Mouse (Mus musculus) forebrain, postnatal 0 days (tissue): Measurements from ENCODE around the gene Cars2. TPM values are rescaled to one million over a fixed set of nuclear protein-coding genes. Genes with fewer than 3 reads are reported as not detected.
A peak's percentile ranks its signal among the peaks of the same experiment; 100 is the strongest.
"Not testable (repeated sequence)": the region's sequence is repeated elsewhere in the genome, so short reads cannot be mapped to it uniquely, and the experiment has no call there.

Experiments
- ATAC-seq: fragments of 200-750 bp; cut with Nextera tagmentation; 2 replicates; pipeline ENCODE4 v1.8.0; 2017; ENCODE audit warnings: mild to moderate bottlenecking, moderate library complexity
- DNase-seq: peaks from one replicate; pipeline ENCODE4 v3.0.0-alpha.2; 2015
- H3K27ac ChIP-seq: fragments of 300-500 bp; sonication (generic); 2 replicates; pipeline ENCODE4 v1.5.1; 2014; ENCODE audit warnings: low read depth, mild to moderate bottlenecking, antibody characterized with exemption, low read length, moderate library complexity, mixed read lengths
- H3K27me3 ChIP-seq: fragments of 300-500 bp; sonication (generic); 2 replicates; pipeline ENCODE4 v1.6.1; 2014; ENCODE audit warnings: mild to moderate bottlenecking, low read length, mixed read lengths; ENCODE audit not compliant: insufficient read depth
- H3K36me3 ChIP-seq: fragments of 300-500 bp; sonication (generic); 2 replicates; pipeline ENCODE4 v1.6.1; 2014; ENCODE audit warnings: mild to moderate bottlenecking, moderate library complexity; ENCODE audit not compliant: insufficient read depth
- H3K4me1 ChIP-seq: fragments of 300-500 bp; sonication (generic); 2 replicates; pipeline ENCODE4 v1.6.1; 2014; ENCODE audit warnings: antibody characterized with exemption; ENCODE audit not compliant: insufficient read depth
- H3K4me2 ChIP-seq: fragments of 300-500 bp; sonication (generic); 2 replicates; pipeline ENCODE4 v1.6.1; 2014; ENCODE audit warnings: low read depth, mild to moderate bottlenecking, moderate library complexity
- H3K4me3 ChIP-seq: fragments of 300-500 bp; sonication (generic); 2 replicates; pipeline ENCODE4 v1.5.1; 2014; ENCODE audit warnings: low read depth, low read length, mixed read lengths
- H3K9ac ChIP-seq: fragments of 300-500 bp; sonication (generic); 2 replicates; pipeline ENCODE4 v1.6.1; 2014; ENCODE audit warnings: mild to moderate bottlenecking
- H3K9me3 ChIP-seq: fragments of 300-500 bp; sonication (generic); 2 replicates; pipeline ENCODE4 v1.6.1; 2016; ENCODE audit warnings: low read length
- CTCF ChIP-seq: sonication (generic); IDR thresholded peaks from 2 replicates; pipeline ENCODE4 v1.5.1; 2016; ENCODE audit warnings: antibody characterized with exemption, control low read depth, low read depth
- WGBS: fragments of 180-500 bp; shearing (Covaris S2); extraction: QIAGEN DNeasy Blood & Tissue Kit; methylation state at CpG from one replicate; pipeline ENCODE4 v1.1.7; 2014; 5-methylcytosine and 5-hydroxymethylcytosine counted together
- polyA plus RNA-seq: library from polyadenylated mRNA; unstranded; fragments of >200 nt; fragmentation: Nextera tagmentation; extraction: Ambion mirVana; gene quantifications from 2 replicates; pipeline ENCODE4 v1.2.1, GENCODE M21; 2015
- total RNA-seq: library from RNA; depleted of rRNA; stranded (reverse); fragments of >200 nt; gene quantifications from 2 replicates; pipeline ENCODE4 v1.2.3, GENCODE M21; 2014; rRNA removed

The Cars2 gene
- total and polyA plus RNA-seq, 2 experiments from 2014 or later: 25.9 to 49.9 TPM

DNA sequence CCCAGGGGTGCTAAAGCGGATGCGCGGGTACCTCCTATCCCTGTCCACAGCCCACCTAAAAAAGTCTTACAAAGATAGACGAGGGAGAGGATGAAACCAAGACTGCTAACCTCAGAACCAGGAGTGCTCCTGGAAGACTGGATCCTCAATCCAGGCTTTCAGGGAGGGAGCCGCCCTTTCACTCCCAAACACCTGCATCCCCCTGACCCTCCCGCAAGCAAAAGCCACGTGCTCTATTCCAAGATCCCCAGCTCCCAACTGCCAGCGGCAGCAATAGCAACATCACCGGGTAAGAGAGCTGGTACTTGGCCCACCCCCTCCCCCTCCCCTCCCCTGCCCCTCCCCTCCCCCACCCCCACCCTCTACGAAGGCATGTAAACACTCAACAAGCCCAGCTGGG is 75.2 kb downstream of the Cars2 start:
- no peak overlapping the region for H3K4me2 ChIP-seq
- DNase-seq (no peak), ATAC-seq (no peak)
- no peak overlapping the region for H3K27ac ChIP-seq
- peaks cover 8% of the 10 kb centered on the region for H3K4me1 ChIP-seq
- no peak overlapping the region for H3K4me3 ChIP-seq
- H3K9ac ChIP-seq: no peak overlapping the region
- no peaks in the 10 kb centered on the region for H3K9me3 ChIP-seq
- peaks cover 48% of the 10 kb centered on the region for H3K27me3 ChIP-seq
- 13% methylated on average over 9 of the region's 10 CpGs for WGBS
- no peak for TF ChIP-seq CTCF
- H3K36me3 ChIP-seq: no peaks in the 10 kb centered on the region

DNA sequence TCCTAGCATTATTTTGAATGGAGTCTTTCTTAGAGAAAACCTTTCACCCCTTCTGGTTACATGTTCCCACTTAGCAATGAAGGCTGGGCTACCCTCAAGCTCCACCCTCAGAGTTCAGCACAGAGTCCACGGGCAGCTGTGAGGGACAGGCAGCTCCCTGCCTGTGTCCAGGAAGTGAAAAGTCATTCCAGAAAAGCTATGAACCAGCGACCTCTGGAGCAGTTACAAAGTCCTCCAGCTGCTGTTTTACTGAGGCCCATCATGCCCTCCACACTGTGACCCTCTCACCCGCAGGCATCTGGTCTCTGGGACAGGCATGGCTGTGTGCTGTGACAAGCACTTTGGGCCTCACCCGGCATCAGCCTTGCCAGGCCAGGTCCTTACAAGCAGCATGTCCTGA is 77.5 kb downstream of the Cars2 start:
- Histone ChIP-seq H3K36me3 (no peaks in the 10 kb centered on the region), H3K4me2 (no peak overlapping the region), H3K27ac (no peak overlapping the region), H3K9ac (no peak overlapping the region), H3K4me1 (peaks cover 7% of the 10 kb centered on the region), H3K27me3 (peaks cover 31% of the 10 kb centered on the region), H3K9me3 (no peaks in the 10 kb centered on the region), H3K4me3 (no peak overlapping the region)
- DNase-seq: no peak
- ATAC-seq: no peak
- no peak for TF ChIP-seq CTCF
- WGBS: 44% methylated on average over 4 of the region's 4 CpGs

DNA sequence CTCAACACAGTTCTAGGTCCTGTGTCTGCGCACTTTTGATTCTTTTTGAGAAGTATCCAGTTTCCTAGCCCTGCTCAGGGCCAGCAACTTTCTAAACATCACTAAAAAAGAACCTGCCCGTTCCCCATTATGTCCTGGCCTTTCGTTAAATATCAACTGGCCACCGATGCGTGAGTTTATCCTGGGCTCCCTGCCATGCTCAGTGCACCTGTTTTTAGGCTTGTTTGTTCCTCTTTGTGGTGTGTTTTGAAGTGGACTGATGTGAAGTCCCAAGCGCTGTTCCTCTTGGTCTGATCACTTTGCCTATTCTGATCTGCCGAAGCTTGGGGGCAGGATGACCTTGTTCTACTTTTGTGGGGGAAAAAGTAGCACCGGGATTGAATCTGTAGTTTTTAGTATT is 79.3 kb downstream of the Cars2 start:
- TF ChIP-seq CTCF: no peak
- 27% methylated on average over 8 of the region's 8 CpGs for WGBS
- H3K9ac ChIP-seq: no peak overlapping the region

GRCm38 (mm10) chr8:11470694-11471093 is 79.9 kb downstream of the Cars2 start:
- H3K4me2 ChIP-seq: no peak overlapping the region
- no peak overlapping the region for H3K4me3 ChIP-seq
- no peak for TF ChIP-seq CTCF
- H3K9ac ChIP-seq: no peak overlapping the region
- no peak for DNase-seq
- no peak for ATAC-seq
- H3K27ac ChIP-seq: no peak overlapping the region
- 71% methylated on average over 7 of the region's 7 CpGs for WGBS
- H3K36me3 ChIP-seq: no peaks in the 10 kb centered on the region
- H3K9me3 ChIP-seq: no peaks in the 10 kb centered on the region
- H3K27me3 ChIP-seq: peaks cover 10% of the 10 kb centered on the region
- H3K4me1 ChIP-seq: no peaks in the 10 kb centered on the region

More for the DNA sequence above, 79.3 kb downstream of the Cars2 start:
- Histone ChIP-seq H3K4me3 (no peak overlapping the region), H3K27ac (no peak overlapping the region), H3K9me3 (no peaks in the 10 kb centered on the region), H3K4me1 (no peaks in the 10 kb centered on the region), H3K36me3 (no peaks in the 10 kb centered on the region), H3K4me2 (no peak overlapping the region), H3K27me3 (peaks cover 15% of the 10 kb centered on the region)
- DNase-seq: no peak
- no peak for ATAC-seq

DNA sequence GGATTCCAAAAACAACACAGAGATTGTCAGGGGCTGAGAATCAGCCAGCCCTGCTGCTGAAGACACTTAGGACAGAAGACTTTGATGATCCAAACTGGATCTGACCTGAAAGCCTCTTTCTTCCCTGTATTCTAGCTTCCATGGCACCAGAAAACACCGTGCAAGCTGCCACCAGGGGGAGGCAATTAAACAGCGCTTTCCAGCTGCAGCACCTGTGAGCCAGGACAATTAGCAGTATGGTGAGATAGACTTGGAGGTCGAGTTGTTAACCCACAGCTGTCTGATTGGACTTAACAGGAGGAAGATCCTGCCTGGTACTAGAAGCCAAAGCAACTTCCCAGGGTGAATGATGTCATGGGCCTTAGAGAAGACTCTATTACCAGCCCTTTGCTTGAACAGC is 81.5 kb downstream of the Cars2 start:
- H3K9ac ChIP-seq: no peak overlapping the region
- TF ChIP-seq CTCF: peak; percentile 66
- no peak for DNase-seq
- no peak overlapping the region for H3K4me2 ChIP-seq
- no peak overlapping the region for H3K4me3 ChIP-seq
- no peaks in the 10 kb centered on the region for H3K9me3 ChIP-seq
- no peak overlapping the region for H3K27ac ChIP-seq
- H3K36me3 ChIP-seq: no peaks in the 10 kb centered on the region
- 5% methylated on average over 3 of the region's 3 CpGs for WGBS
- no peaks in the 10 kb centered on the region for H3K4me1 ChIP-seq
- H3K27me3 ChIP-seq: peaks cover 5% of the 10 kb centered on the region
- ATAC-seq: 0 out of 2 replicates have a peak, but pooled peaks have one; percentile 27

DNA sequence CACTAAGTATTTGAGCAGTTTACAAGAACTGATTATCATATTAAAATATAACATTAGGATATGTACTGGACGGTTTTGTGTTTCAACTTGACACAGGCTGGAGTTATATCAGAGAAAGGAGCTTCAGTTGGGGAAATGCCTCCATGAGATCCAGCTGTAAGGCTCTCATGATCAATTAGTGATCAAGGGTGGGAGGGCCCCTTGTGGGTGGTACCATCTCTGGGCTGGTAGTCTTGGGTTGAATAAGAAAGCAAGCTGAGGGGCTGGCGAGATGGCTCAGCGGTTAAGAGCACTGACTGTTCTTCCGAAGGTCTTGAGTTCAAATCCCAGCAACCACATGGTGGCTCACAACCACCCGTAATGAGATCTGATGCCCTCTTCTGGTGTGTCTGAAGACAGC is 84.1 kb downstream of the Cars2 start:
- 51% methylated on average over 4 of the region's 5 CpGs for WGBS
- not testable (repeated sequence) for H3K4me3 ChIP-seq, H3K4me2 ChIP-seq, H3K27ac ChIP-seq, H3K36me3 ChIP-seq, DNase-seq, H3K27me3 ChIP-seq, H3K9me3 ChIP-seq, H3K9ac ChIP-seq, ATAC-seq, H3K4me1 ChIP-seq

GRCm38 (mm10) chr8:11465619-11466018 is 85.0 kb downstream of the Cars2 start:
- H3K27ac ChIP-seq: no peak overlapping the region
- no peak overlapping the region for H3K9ac ChIP-seq
- WGBS: 84% methylated on average over 4 of the region's 4 CpGs
- ATAC-seq (no peak), DNase-seq (no peak)
- no peaks in the 10 kb centered on the region for H3K4me1 ChIP-seq
- H3K4me3 ChIP-seq: no peak overlapping the region
- H3K9me3 ChIP-seq: no peaks in the 10 kb centered on the region
- H3K27me3 ChIP-seq: no peaks in the 10 kb centered on the region
- TF ChIP-seq CTCF: no peak
- H3K36me3 ChIP-seq: no peaks in the 10 kb centered on the region
- no peak overlapping the region for H3K4me2 ChIP-seq

- no peak for TF ChIP-seq CTCF
- no peaks in the 10 kb centered on the region for H3K36me3 ChIP-seq
- no peak overlapping the region for H3K27ac ChIP-seq
- no peak overlapping the region for H3K4me3 ChIP-seq
- DNase-seq: no peak
- H3K4me2 ChIP-seq: no peak overlapping the region
- no peaks in the 10 kb centered on the region for H3K27me3 ChIP-seq
- no peaks in the 10 kb centered on the region for H3K4me1 ChIP-seq
- WGBS: 83% methylated on average over 3 of the region's 3 CpGs
- ATAC-seq: no peak
- H3K9me3 ChIP-seq: no peaks in the 10 kb centered on the region
- H3K9ac ChIP-seq: no peak overlapping the region
Measured at GRCm38 (mm10) chr8:11464707-11464964, 85.9 kb downstream of the Cars2 start.

Other genes starting within 250 kb of the Cars2 start
- gene Col4a2, start 238.0 kb downstream of the Cars2 start, total RNA-seq: 57.0 and 95.7 TPM in 2 replicates
- 23.1 and 26.6 TPM in 2 replicates for gene Col4a2, start 238.0 kb downstream of the Cars2 start, polyA plus RNA-seq
- gene Col4a1, start 238.0 kb downstream of the Cars2 start, total RNA-seq: 114 and 217 TPM in 2 replicates
- gene Col4a1, start 238.0 kb downstream of the Cars2 start, polyA plus RNA-seq: 43.1 and 45.1 TPM in 2 replicates
- 0.95 and 1.2 TPM in 2 replicates for gene Rab20, start 72.1 kb downstream of the Cars2 start, total RNA-seq
- 1.6 and 2.7 TPM in 2 replicates for gene Rab20, start 72.1 kb downstream of the Cars2 start, polyA plus RNA-seq
- 89.1 and 111 TPM in 2 replicates for gene Naxd, start 53.3 kb downstream of the Cars2 start, total RNA-seq
- gene Naxd, start 53.3 kb downstream of the Cars2 start, polyA plus RNA-seq: 130 and 134 TPM in 2 replicates
- 30.8 and 34.7 TPM in 2 replicates for gene Ing1, start 4.8 kb upstream of the Cars2 start, total RNA-seq
- gene Ing1, start 4.8 kb upstream of the Cars2 start, polyA plus RNA-seq: 43.5 and 49.9 TPM in 2 replicates
- 123 and 141 TPM in 2 replicates for gene Ankrd10, start 85.0 kb upstream of the Cars2 start, total RNA-seq
- gene Ankrd10, start 85.0 kb upstream of the Cars2 start, polyA plus RNA-seq: 79.6 and 89.2 TPM in 2 replicates
- not detected in 2 replicates for gene 1700016D06Rik, start 150.3 kb upstream of the Cars2 start, total RNA-seq
- 0.22 TPM in 1 of 2 replicates, not detected in the other for gene 1700016D06Rik, start 150.3 kb upstream of the Cars2 start, polyA plus RNA-seq
- 100 and 114 TPM in 2 replicates for gene Arhgef7, start 176.9 kb upstream of the Cars2 start, total RNA-seq
- 50.3 and 59.5 TPM in 2 replicates for gene Arhgef7, start 176.9 kb upstream of the Cars2 start, polyA plus RNA-seq